Mouse (Mus musculus) megakaryocyte-erythroid progenitor cell, adult 5 weeks (primary cell): Measurements from ENCODE around the gene Foxred1. TPM values are rescaled to one million over a fixed set of nuclear protein-coding genes. Genes with fewer than 3 reads are reported as not detected.

Experiments
- polyA plus RNA-seq: library from polyadenylated mRNA; stranded (reverse); fragments of >175 nt; gene quantifications from 2 replicates; pipeline ENCODE4 v1.2.3, GENCODE M21; 2012

Foxred1 gene
- 12.9 and 15.2 TPM in 2 replicates for polyA plus RNA-seq

GRCm38 (mm10) chr9:35210542-35211474, at the start of gene Foxred1:
Gene Foxred1 (minus strand): TSS chr9:35211055.

DNA sequence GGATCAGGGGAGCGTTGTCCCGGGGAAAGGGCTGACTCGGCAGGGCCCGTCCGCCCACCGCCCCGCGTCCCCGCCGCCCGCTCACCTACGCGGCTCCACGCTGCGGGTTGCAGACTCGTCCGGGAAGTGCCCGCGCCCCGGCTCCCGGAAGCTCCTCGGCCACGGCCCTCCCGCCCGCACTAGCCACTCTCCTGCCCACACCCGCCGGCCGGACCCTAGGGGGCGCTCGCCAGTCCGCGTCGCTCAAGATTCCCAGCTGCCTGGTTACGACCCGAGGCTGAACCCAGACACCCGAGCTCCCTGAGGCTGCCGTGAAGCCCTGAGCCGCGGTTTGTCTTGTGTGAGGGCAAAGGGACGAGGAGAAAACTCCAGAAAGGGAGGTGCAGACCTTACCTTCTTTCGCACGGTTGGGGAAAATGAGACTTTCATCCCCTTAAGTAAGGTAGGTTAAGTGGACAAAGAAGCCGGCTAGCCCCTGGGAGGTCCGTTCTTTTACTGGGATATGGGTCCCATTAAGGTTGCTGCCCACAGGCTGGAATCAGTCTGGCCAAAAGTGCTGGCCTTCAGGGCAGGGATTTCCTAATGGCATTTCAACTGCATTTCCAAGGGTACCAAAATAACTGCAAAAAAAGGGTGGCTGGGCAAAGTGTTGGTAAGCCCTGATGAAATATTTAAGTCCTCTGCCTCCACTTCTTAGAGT, 10.9 kb downstream of the Foxred1 start, which contains the start of the genes Srpr and Tirap:
TSS of gene Srpr (plus strand) at position 404 of the 700 bp plus-strand sequence.
TSS of gene Tirap (minus strand) at position 520 of the 700 bp plus-strand sequence.

DNA sequence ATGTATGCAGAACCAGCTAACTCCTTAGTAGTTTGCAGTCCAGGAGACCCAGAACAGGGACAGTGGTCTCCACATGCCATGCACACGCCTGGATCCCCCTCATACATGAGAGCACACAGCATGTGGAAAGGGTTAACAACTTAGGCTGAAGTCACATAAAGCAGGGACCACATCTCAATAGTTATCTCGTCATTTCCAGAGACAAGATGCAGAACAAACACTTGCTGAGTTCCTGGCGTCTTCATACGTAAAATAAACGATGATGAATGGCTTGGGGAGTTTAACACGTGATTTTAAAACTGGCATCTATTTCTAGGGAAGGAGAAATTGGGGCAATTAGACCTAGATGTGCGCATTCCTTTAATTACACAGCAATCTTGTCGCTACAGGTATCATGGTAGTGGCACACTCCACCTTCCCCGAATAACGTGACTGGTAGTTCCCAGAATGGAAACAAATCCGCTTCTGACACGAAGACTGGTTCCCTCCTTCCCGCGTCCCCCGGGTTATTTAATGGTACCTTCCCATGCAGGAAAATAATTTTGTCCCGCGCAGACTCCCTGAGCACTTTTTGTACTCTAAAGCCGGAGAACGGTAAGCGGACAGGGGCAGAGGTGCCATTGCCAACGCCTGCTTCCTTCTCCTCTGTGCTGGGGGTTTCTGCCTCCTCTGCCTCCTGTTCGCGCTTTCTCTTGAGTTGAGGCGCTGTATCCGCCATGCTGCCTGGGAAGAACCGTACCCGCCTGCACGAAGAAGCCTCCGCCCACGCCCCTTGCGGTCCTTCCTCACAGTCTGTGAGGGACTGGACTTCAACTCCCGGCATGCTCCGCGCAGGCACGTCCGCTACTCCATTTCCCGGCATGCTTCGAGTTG, 35.4 kb downstream of the Foxred1 start, which contains the start of gene Dcps:
TSS of gene Dcps (minus strand) at position 811 of the 873 bp plus-strand sequence.

Other genes starting within 250 kb of the Foxred1 start
- gene St3gal4, start 91.8 kb downstream of the Foxred1 start, polyA plus RNA-seq = 31.0 and 31.8 TPM in 2 replicates
- 77.9 and 90.4 TPM in 2 replicates for gene Dcps, start 35.0 kb downstream of the Foxred1 start, polyA plus RNA-seq
- gene Srpr, start 10.9 kb downstream of the Foxred1 start, polyA plus RNA-seq = 12.3 and 13.1 TPM in 2 replicates
- 3.6 and 3.9 TPM in 2 replicates for gene Tirap, start 10.8 kb downstream of the Foxred1 start, polyA plus RNA-seq
- gene Fam118b, start 56.8 kb upstream of the Foxred1 start, polyA plus RNA-seq = 5.5 and 7.2 TPM in 2 replicates
- 1.5 and 1.9 TPM in 2 replicates for gene Rpusd4, start 56.8 kb upstream of the Foxred1 start, polyA plus RNA-seq
- 0.07 and 0.23 TPM in 2 replicates for gene Cdon, start 210.1 kb upstream of the Foxred1 start, polyA plus RNA-seq